Mouse (Mus musculus) ES-Bruce4 (cell line): ENCODE measurements around the gene Rps23.
"Not testable (repeated sequence)": the region's sequence is repeated elsewhere in the genome, so short reads cannot be mapped to it uniquely, and the experiment has no call there.

Experiments
- CTCF ChIP-seq: IDR thresholded peaks from one replicate; pipeline ENCODE4 v1.8.1; 2011; ENCODE audit warnings: low read depth, low read length
- EP300 ChIP-seq: IDR thresholded peaks from 2 replicates; pipeline ENCODE4 v1.6.1; 2011; ENCODE audit warnings: low read depth, low read length; ENCODE audit not compliant: insufficient read depth

GRCm38 (mm10) chr13:90928266-90928665, 5.5 kb downstream of the Rps23 start:
- not testable (repeated sequence) for TF ChIP-seq EP300, CTCF
